Mouse (Mus musculus) G1E-ER4 (cell line): ENCODE results near the gene Anks1. TPM values are rescaled to one million over a fixed set of nuclear protein-coding genes. Genes with fewer than 3 reads are reported as not detected.

ENCODE experiments used
- GATA1 ChIP-seq: IDR thresholded peaks from one replicate; pipeline ENCODE4 v1.8.0; 2012; ENCODE audit warnings: low read length, inconsistent platforms
- polyA plus RNA-seq: library from polyadenylated mRNA; stranded (reverse); fragments of >175 nt; gene quantifications from 2 replicates; pipeline ENCODE4 v1.2.3, GENCODE M21; 2012

Anks1 gene
- polyA plus RNA-seq, 1 experiment, result 13.2 TPM

- no peak for TF ChIP-seq GATA1
These were observed 60.8 kb downstream of the Anks1 start for GRCm38 (mm10) chr17:27969896-27970295.

- no peak for TF ChIP-seq GATA1
These were observed 61.2 kb downstream of the Anks1 start for GRCm38 (mm10) chr17:27970305-27970704.

GRCm38 (mm10) chr17:27971496-27971895 is 62.4 kb downstream of the Anks1 start:
- TF ChIP-seq GATA1, result no peak

- TF ChIP-seq GATA1, result no peak
These were observed 64.2 kb downstream of the Anks1 start for GRCm38 (mm10) chr17:27973337-27973736.

- TF ChIP-seq GATA1, result no peak
These were observed 67.2 kb downstream of the Anks1 start for GRCm38 (mm10) chr17:27976266-27976665.

- no peak for TF ChIP-seq GATA1
These were observed 68.0 kb downstream of the Anks1 start for GRCm38 (mm10) chr17:27977008-27977636.

GRCm38 (mm10) chr17:27980391-27980955 is 71.4 kb downstream of the Anks1 start:
- no peak for TF ChIP-seq GATA1

- TF ChIP-seq GATA1, result no peak
These were observed 72.5 kb downstream of the Anks1 start for GRCm38 (mm10) chr17:27981451-27982069.

- no peak for TF ChIP-seq GATA1
These were observed 73.7 kb downstream of the Anks1 start for GRCm38 (mm10) chr17:27982712-27983266.

GRCm38 (mm10) chr17:27984421-27984820 is 75.3 kb downstream of the Anks1 start:
- no peak for TF ChIP-seq GATA1

GRCm38 (mm10) chr17:27986106-27986505 is 77.0 kb downstream of the Anks1 start:
- no peak for TF ChIP-seq GATA1

GRCm38 (mm10) chr17:27989807-27990542 is 80.9 kb downstream of the Anks1 start:
- TF ChIP-seq GATA1, result no peak

GRCm38 (mm10) chr17:27994001-27994944 is 85.2 kb downstream of the Anks1 start:
- no peak for TF ChIP-seq GATA1

- TF ChIP-seq GATA1, result no peak
These were observed 87.2 kb downstream of the Anks1 start for GRCm38 (mm10) chr17:27996320-27996719.

GRCm38 (mm10) chr17:27997212-27997611 is 88.1 kb downstream of the Anks1 start:
- TF ChIP-seq GATA1, result no peak

GRCm38 (mm10) chr17:28000389-28000788 is 91.3 kb downstream of the Anks1 start:
- no peak for TF ChIP-seq GATA1
